Mouse (Mus musculus) bone marrow, adult 2 months (tissue): ENCODE measurements around the gene Rgs9.

ENCODE experiments used
- CTCF ChIP-seq: fragments of 200-500 bp; IDR thresholded peaks from 2 replicates; pipeline ENCODE4 v1.5.1; 2011; ENCODE audit warnings: low read length, control low read depth; ENCODE audit not compliant: control insufficient read depth, insufficient read depth
- POLR2A ChIP-seq: fragments of 200-500 bp; IDR thresholded peaks from 2 replicates; pipeline ENCODE4 v1.6.1; 2011; ENCODE audit warnings: low read depth, mild to moderate bottlenecking, control low read depth, low read length, borderline replicate concordance; ENCODE audit not compliant: control insufficient read depth

DNA sequence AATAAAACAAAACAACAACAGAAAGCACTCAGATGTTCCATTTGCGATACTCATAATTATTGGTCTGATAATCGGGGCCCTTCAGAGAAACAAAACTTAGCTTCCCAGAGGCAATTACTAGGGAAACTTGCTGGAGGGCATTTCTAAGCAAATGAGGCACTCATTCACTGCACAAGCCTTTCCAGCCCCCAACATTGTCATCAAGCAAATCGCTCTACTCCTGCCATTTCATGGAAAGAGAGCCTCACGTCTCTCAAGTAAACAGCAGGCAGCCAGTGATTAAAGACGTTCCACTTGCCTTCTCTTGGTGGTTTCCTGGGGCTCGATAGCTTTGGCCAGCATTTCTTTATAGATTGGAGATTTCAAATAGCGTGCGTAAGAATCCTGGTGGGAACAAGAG, 60.1 kb downstream of the Rgs9 start:
- TF ChIP-seq POLR2A, result no peak
- no peak for TF ChIP-seq CTCF
